Mouse (Mus musculus) CD4-positive, CD25-positive, alpha-beta regulatory T cell, adult 2 months (primary cell): ENCODE measurements at regions not wholly inside any gene's neighbourhood (a gene's known extent, or its start where the extent isn't known, plus 50 kb on each side); places are given as distances from the start of the nearest gene placed in this dataset.

Experiments
- DNase-seq: peaks from one replicate; pipeline ENCODE4 v3.0.0-alpha.2; 2012; ENCODE audit warnings: low read depth, low spot score

- DNase-seq: no peak
These were observed 471.9 kb downstream of the Prss52 start for GRCm38 (mm10) chr14:64575954-64576353.

- DNase-seq: no peak
These were observed 476.0 kb downstream of the Prss52 start for GRCm38 (mm10) chr14:64580086-64580485.

GRCm38 (mm10) chr14:64580862-64581261 is 476.8 kb downstream of the Prss52 start:
- DNase-seq: no peak

GRCm38 (mm10) chr14:64581705-64582104 is 477.6 kb downstream of the Prss52 start:
- DNase-seq: no peak

- no peak for DNase-seq
These were observed 478.7 kb downstream of the Prss52 start for GRCm38 (mm10) chr14:64582822-64583221.

GRCm38 (mm10) chr14:64584221-64584620 is 480.1 kb downstream of the Prss52 start:
- no peak for DNase-seq

- no peak for DNase-seq
These were observed 481.0 kb downstream of the Prss52 start for GRCm38 (mm10) chr14:64585081-64585470.

GRCm38 (mm10) chr14:64585471-64586192 is 481.5 kb downstream of the Prss52 start:
- DNase-seq: no peak

GRCm38 (mm10) chr14:64586386-64586859 is 482.3 kb downstream of the Prss52 start:
- DNase-seq: no peak

- DNase-seq: peak; percentile 20
These were observed 483.0 kb downstream of the Prss52 start for GRCm38 (mm10) chr14:64586860-64587698.

GRCm38 (mm10) chr14:64587699-64588434 is 483.8 kb downstream of the Prss52 start:
- no peak for DNase-seq

GRCm38 (mm10) chr14:64588561-64588960 is 484.5 kb downstream of the Prss52 start:
- no peak for DNase-seq

GRCm38 (mm10) chr14:64589126-64589525 is 485.0 kb downstream of the Prss52 start:
- DNase-seq: no peak

- DNase-seq: no peak
These were observed 485.8 kb downstream of the Prss52 start for GRCm38 (mm10) chr14:64589571-64590547.

- DNase-seq: no peak
These were observed 486.5 kb downstream of the Prss52 start for GRCm38 (mm10) chr14:64590611-64591010.

GRCm38 (mm10) chr14:64591091-64591976 is 487.2 kb downstream of the Prss52 start:
- DNase-seq: no peak

- no peak for DNase-seq
These were observed 488.1 kb downstream of the Prss52 start for GRCm38 (mm10) chr14:64592176-64592575.

- DNase-seq: no peak
These were observed 488.7 kb downstream of the Prss52 start for GRCm38 (mm10) chr14:64592706-64593320.

GRCm38 (mm10) chr14:64593564-64593963 is 489.5 kb downstream of the Prss52 start:
- no peak for DNase-seq
